Mouse (Mus musculus): ENCODE results near the gene Ntrk3. TPM values are rescaled to one million over a fixed set of nuclear protein-coding genes. Genes with fewer than 3 reads are reported as not detected.

The Ntrk3 gene
- polyA plus RNA-seq, 1 experiment from 2014 or later: 2.2 TPM

DNA sequence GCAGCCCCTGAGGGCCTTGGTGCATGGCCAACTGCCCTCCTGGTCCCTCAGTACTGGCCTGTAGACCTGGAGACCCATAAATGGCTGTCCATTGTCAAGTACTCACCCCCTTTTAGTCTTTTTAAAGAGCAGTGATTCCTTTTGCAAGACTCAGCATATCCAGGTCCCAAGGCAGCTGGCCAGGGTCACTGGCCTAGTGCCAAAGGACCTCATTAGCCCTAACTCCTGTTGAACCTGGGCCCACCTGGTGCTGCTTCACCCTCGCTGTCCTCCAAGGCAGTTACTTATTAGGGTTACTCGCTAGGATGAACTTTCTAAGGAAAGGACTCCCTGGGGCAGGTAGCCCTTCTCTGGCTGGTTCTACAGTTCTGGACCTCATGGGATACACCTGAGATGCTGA is 579.9 kb downstream of the Ntrk3 start:
- TF ChIP-seq CTCF (IDR thresholded peaks at IDR 0.05; ENCODE audit: low read depth) (no peak), EP300 (optimal IDR thresholded peaks at IDR 0.05) (no peak)
- no peak overlapping the region for H3K9ac ChIP-seq (ENCODE audit: low read length)
- H3K4me2 ChIP-seq (replicated peaks; ENCODE audit: low read depth): no peak overlapping the region
- no peak overlapping the region for H3K4me3 ChIP-seq (ENCODE audit: low read depth, low read length)
- no peaks in the 10 kb centered on the region for H3K27me3 ChIP-seq (ENCODE audit: control insufficient read depth, insufficient read depth, low read length)
- H3K9me3 ChIP-seq (ENCODE audit: control insufficient read depth, low read length): no peaks in the 10 kb centered on the region
- H3K27ac ChIP-seq (replicated peaks): no peak overlapping the region
- no peak for DNase-seq (ENCODE audit: low spot score)
- no peaks in the 10 kb centered on the region for H3K36me3 ChIP-seq (ENCODE audit: control insufficient read depth, insufficient read depth, low read length)
- ATAC-seq (ENCODE audit: low FRiP score, low TSS enrichment): no peak
- no peaks in the 10 kb centered on the region for H3K4me1 ChIP-seq (replicated peaks; ENCODE audit: control insufficient read depth, insufficient read depth)
- WGBS: 67% methylated on average over 2 of the region's 2 CpGs

DNA sequence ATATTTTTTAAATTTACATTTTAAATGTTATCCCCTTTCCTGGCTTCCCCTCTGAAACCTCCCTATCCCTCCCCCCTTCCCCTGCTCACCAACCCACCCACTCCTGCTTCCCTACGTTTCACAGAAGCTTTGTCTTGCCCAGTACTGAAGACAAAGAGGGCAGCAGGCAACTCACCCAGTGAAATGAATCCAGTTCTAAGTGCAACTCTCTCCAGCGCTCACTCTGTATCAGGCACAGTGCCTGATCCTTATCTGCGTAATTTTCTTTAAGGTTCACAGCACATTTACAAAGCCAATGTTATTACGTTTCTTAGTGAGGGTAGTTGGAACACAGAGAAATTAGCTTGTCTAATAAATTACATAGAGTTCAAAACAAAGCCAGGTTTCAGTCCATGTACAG is 592.6 kb downstream of the Ntrk3 start:
- Histone ChIP-seq H3K36me3 (ENCODE audit: control insufficient read depth, insufficient read depth, low read length) (no peaks in the 10 kb centered on the region), H3K27me3 (ENCODE audit: control insufficient read depth, insufficient read depth, low read length) (no peaks in the 10 kb centered on the region), H3K9me3 (ENCODE audit: control insufficient read depth, low read length) (no peaks in the 10 kb centered on the region), H3K4me3 (ENCODE audit: low read depth, low read length) (no peak overlapping the region), H3K4me2 (replicated peaks; ENCODE audit: low read depth) (no peak overlapping the region), H3K4me1 (replicated peaks; ENCODE audit: control insufficient read depth, insufficient read depth) (no peaks in the 10 kb centered on the region), H3K9ac (ENCODE audit: low read length) (no peak overlapping the region), H3K27ac (replicated peaks) (no peak overlapping the region)
- TF ChIP-seq EP300 (optimal IDR thresholded peaks at IDR 0.05): no peak
- TF ChIP-seq CTCF (IDR thresholded peaks at IDR 0.05; ENCODE audit: low read depth): no peak
- 51% methylated on average over 4 of the region's 4 CpGs for WGBS
- ATAC-seq (ENCODE audit: low FRiP score, low TSS enrichment) (no peak), DNase-seq (ENCODE audit: low spot score) (no peak)

DNA sequence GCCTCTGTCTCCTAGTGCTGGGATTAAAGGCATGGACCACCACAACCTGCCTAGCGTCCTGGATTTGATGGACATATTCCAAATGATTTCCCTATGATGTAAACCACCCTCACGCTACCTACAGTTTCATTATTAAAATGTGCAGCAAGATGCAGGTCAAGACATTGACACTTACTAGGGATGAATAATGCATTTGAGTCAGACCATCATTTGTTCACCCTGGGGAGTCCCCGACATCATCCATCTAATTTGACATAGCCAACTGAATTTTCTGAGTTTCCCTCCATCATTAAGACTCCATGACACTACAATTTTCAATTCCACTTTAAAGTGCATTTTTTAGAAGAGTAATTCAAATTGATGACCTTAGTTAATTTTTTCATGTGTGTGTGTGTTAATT is 593.0 kb downstream of the Ntrk3 start:
- ATAC-seq (ENCODE audit: low FRiP score, low TSS enrichment) (no peak), DNase-seq (ENCODE audit: low spot score) (no peak)
- Histone ChIP-seq H3K36me3 (ENCODE audit: control insufficient read depth, insufficient read depth, low read length) (no peaks in the 10 kb centered on the region), H3K27ac (replicated peaks) (no peak overlapping the region), H3K9me3 (ENCODE audit: control insufficient read depth, low read length) (no peaks in the 10 kb centered on the region), H3K9ac (ENCODE audit: low read length) (no peak overlapping the region), H3K4me3 (ENCODE audit: low read depth, low read length) (no peak overlapping the region), H3K27me3 (ENCODE audit: control insufficient read depth, insufficient read depth, low read length) (no peaks in the 10 kb centered on the region), H3K4me1 (replicated peaks; ENCODE audit: control insufficient read depth, insufficient read depth) (no peaks in the 10 kb centered on the region), H3K4me2 (replicated peaks; ENCODE audit: low read depth) (no peak overlapping the region)
- 71% methylated on average over 3 of the region's 3 CpGs for WGBS
- TF ChIP-seq CTCF (IDR thresholded peaks at IDR 0.05; ENCODE audit: low read depth) (no peak), EP300 (optimal IDR thresholded peaks at IDR 0.05) (no peak)

DNA sequence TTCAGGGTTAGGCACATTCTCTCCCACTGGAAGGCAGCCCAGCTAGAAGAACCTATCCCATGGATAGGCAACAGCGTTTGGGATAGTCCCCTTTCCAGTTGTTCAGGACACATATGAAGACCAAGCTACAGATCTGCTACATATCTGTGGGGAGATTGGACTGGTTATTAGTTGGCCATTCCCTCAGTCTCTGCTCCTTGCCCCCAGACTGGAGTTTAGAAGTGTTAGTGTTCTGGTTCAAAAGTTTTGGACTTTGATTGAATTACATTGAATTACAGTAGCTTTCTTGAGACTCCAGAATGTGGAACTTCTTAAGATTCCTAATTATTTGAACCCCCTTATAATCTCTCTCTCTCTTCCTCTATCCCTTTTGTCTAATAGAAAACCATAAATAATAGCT is 607.8 kb downstream of the Ntrk3 start:
- Histone ChIP-seq H3K27me3 (ENCODE audit: control insufficient read depth, insufficient read depth, low read length) (no peaks in the 10 kb centered on the region), H3K4me2 (replicated peaks; ENCODE audit: low read depth) (no peak overlapping the region), H3K27ac (replicated peaks) (no peak overlapping the region), H3K4me3 (ENCODE audit: low read depth, low read length) (no peak overlapping the region), H3K9ac (ENCODE audit: low read length) (no peak overlapping the region), H3K4me1 (replicated peaks; ENCODE audit: control insufficient read depth, insufficient read depth) (no peaks in the 10 kb centered on the region), H3K9me3 (ENCODE audit: control insufficient read depth, low read length) (no peaks in the 10 kb centered on the region), H3K36me3 (ENCODE audit: control insufficient read depth, insufficient read depth, low read length) (no peaks in the 10 kb centered on the region)
- ATAC-seq (ENCODE audit: low FRiP score, low TSS enrichment): no peak
- 72% methylated on average over 1 of the region's 1 CpGs for WGBS
- TF ChIP-seq EP300 (optimal IDR thresholded peaks at IDR 0.05) (no peak), CTCF (IDR thresholded peaks at IDR 0.05; ENCODE audit: low read depth) (no peak)
- no peak for DNase-seq (ENCODE audit: low spot score)

Other genes starting within 250 kb of the Ntrk3 start
- 40.0 and 41.1 TPM in 2 replicates for gene Mrps11, start 45.1 kb upstream of the Ntrk3 start, polyA plus RNA-seq (2015; fragmentation: Nextera tagmentation; extraction: Ambion mirVana)
- 55.0 and 55.5 TPM in 2 replicates for gene Mrpl46, start 45.5 kb upstream of the Ntrk3 start, polyA plus RNA-seq (2015; fragmentation: Nextera tagmentation; extraction: Ambion mirVana)
- 8.2 and 8.3 TPM in 2 replicates for gene Det1, start 109.3 kb upstream of the Ntrk3 start, polyA plus RNA-seq (2015; fragmentation: Nextera tagmentation; extraction: Ambion mirVana)
- gene Aen, start 157.8 kb upstream of the Ntrk3 start, polyA plus RNA-seq (2015; fragmentation: Nextera tagmentation; extraction: Ambion mirVana): 25.8 and 27.0 TPM in 2 replicates
- gene Isg20, start 175.4 kb upstream of the Ntrk3 start, polyA plus RNA-seq (2015; fragmentation: Nextera tagmentation; extraction: Ambion mirVana): 10.6 and 10.9 TPM in 2 replicates